Mouse (Mus musculus) myocyte (in vitro differentiated cells): ENCODE results near the gene Diaph2. TPM values are rescaled to one million over a fixed set of nuclear protein-coding genes. Genes with fewer than 3 reads are reported as not detected.

Source experiments
- H3K27me3 ChIP-seq: one replicate; pipeline ENCODE4 v1.6.1; 2011; ENCODE audit not compliant: control insufficient read depth, insufficient read depth, insufficient read length
- H3K36me3 ChIP-seq: one replicate; pipeline ENCODE4 v1.6.1; 2011; ENCODE audit not compliant: control insufficient read depth, insufficient read depth
- H3K4me2 ChIP-seq: one replicate; pipeline ENCODE4 v1.6.1; 2011; ENCODE audit warnings: low read depth, control low read depth
- H3K4me3 ChIP-seq: one replicate; pipeline ENCODE4 v1.5.1; 2011; ENCODE audit warnings: mild to moderate bottlenecking, control low read depth, moderate library complexity
- H3K79me2 ChIP-seq: one replicate; pipeline ENCODE4 v1.6.1; 2011; ENCODE audit not compliant: control insufficient read depth, insufficient read depth
- H3ac ChIP-seq: one replicate; pipeline ENCODE4 v1.6.1; 2011; ENCODE audit not compliant: control insufficient read depth, insufficient read length
- CEBPB ChIP-seq: IDR thresholded peaks from 2 replicates; pipeline ENCODE4 v1.6.1; 2011; ENCODE audit warnings: mild to moderate bottlenecking, moderate library complexity; ENCODE audit not compliant: poor library complexity, insufficient read depth, severe bottlenecking
- E2F4 ChIP-seq: IDR thresholded peaks from one replicate; pipeline ENCODE4 v1.6.1; 2011; ENCODE audit warnings: mild to moderate bottlenecking, control low read depth, moderate library complexity; ENCODE audit not compliant: insufficient read depth
- MAX ChIP-seq: IDR thresholded peaks from one replicate; pipeline ENCODE4 v1.6.1; 2011; ENCODE audit warnings: low read depth, mild to moderate bottlenecking, control low read depth
- MYOD1 ChIP-seq, 3 experiments: IDR thresholded peaks; one replicate each; pipeline ENCODE4 v1.6.1; 2011; ENCODE audit warnings: control low read depth in 2 of 3, low read depth in 2 of 3, mild to moderate bottlenecking in 2 of 3, moderate library complexity in 1 of 3; ENCODE audit not compliant: insufficient read length in 2 of 3, control insufficient read depth in 1 of 3
- MYOG ChIP-seq, 3 experiments: IDR thresholded peaks; one replicate each; pipeline ENCODE4 v1.6.1; 2011; ENCODE audit warnings: control low read depth in 2 of 3, low read depth in 2 of 3, mild to moderate bottlenecking in 2 of 3; ENCODE audit not compliant: insufficient read length in 2 of 3, control insufficient read depth in 1 of 3, insufficient read depth in 1 of 3
- POLR2A ChIP-seq: IDR thresholded peaks from one replicate; pipeline ENCODE4 v1.6.1; 2011; ENCODE audit warnings: low read depth, mild to moderate bottlenecking, control low read depth, moderate library complexity; ENCODE audit not compliant: insufficient read length
- POLR2AphosphoS2 ChIP-seq: IDR thresholded peaks from one replicate; pipeline ENCODE4 v1.6.1; 2011; ENCODE audit warnings: low read depth, control low read depth; ENCODE audit not compliant: insufficient read length
- REST ChIP-seq: IDR thresholded peaks from one replicate; pipeline ENCODE4 v1.6.1; 2011; ENCODE audit warnings: mild to moderate bottlenecking, control low read depth, moderate library complexity; ENCODE audit not compliant: insufficient read depth, insufficient read length
- SRF ChIP-seq: IDR thresholded peaks from one replicate; pipeline ENCODE4 v1.6.1; 2011; ENCODE audit warnings: low read depth; ENCODE audit not compliant: control insufficient read depth, insufficient read length
- TCF12 ChIP-seq: IDR thresholded peaks from one replicate; pipeline ENCODE4 v1.6.1; 2011; ENCODE audit warnings: mild to moderate bottlenecking, control low read depth; ENCODE audit not compliant: poor library complexity, insufficient read depth, severe bottlenecking
- TCF3 ChIP-seq: IDR thresholded peaks from one replicate; pipeline ENCODE4 v1.6.1; 2011; ENCODE audit warnings: low read depth, control low read depth; ENCODE audit not compliant: insufficient read length
- USF1 ChIP-seq: IDR thresholded peaks from one replicate; pipeline ENCODE4 v1.6.1; 2011; ENCODE audit warnings: low read depth, mild to moderate bottlenecking, control low read depth, moderate library complexity
- polyA plus RNA-seq: library from polyadenylated mRNA; unstranded; fragments of >200 nt; fragmentation: generic; extraction: Trizol; gene quantifications from one replicate; pipeline ENCODE4 v1.2.1, GENCODE M21; 2012; ENCODE audit warnings: missing spikeins

Gene Diaph2
- polyA plus RNA-seq, 1 experiment = 1.4 TPM

DNA sequence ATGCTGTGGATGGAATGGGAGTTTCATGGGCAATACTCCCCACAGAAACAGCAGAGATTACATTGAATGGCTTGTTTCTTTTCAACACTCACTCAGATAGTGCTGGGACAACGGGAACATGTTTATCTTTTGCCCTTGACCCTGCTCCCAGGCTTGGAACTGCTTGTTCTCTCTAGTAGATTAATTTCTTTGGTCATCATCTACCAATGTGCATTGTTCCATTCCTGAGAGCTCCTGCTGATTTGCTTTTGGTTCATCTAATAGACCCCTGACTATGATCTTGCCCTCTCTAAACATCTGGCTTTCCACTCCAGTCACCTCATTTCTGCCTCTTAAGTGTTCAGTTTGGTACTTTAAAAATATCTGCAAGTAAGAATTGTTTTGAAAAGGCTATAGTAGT lies 13.0 kb upstream of the Diaph2 start:
- Histone ChIP-seq H3ac (no peak overlapping the region), H3K27me3 (no peaks in the 10 kb centered on the region), H3K79me2 (no peaks in the 10 kb centered on the region), H3K4me3 (no peak overlapping the region), H3K36me3 (no peaks in the 10 kb centered on the region), H3K4me2 (no peak overlapping the region)
- TF ChIP-seq USF1 (no peak), MYOD1 (IDR thresholded peaks at IDR 0.05; ENCODE audit: control insufficient read depth in 1 of 3, insufficient read length in 2 of 3, low read depth in 2 of 3) (no peak), TCF12 (no peak), POLR2A (no peak), TCF3 (no peak), MYOG (IDR thresholded peaks at IDR 0.05; ENCODE audit: control insufficient read depth in 1 of 3, insufficient read depth in 1 of 3, insufficient read length in 2 of 3, low read depth in 2 of 3) (no peak), SRF (no peak), REST (no peak), CEBPB (no peak), POLR2AphosphoS2 (no peak)

DNA sequence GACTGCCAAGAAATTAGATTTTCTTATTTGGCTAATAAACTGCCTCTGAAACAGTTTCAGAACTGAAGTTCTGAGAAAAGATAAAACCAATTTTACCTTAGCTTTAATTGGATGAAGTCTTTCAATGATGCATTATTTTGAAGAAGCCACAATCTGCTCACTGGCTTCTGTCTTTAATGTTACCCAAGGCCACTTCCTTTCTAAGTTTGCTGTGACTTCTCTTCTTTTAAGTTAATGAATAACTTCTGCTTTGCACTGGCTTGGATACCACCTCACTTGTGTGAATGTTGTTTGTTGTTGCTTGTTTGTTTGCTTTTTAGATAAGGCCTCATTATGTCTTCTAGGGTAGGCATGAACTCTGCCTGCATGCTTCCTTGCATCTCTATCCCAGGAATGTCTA lies 10.3 kb upstream of the Diaph2 start:
- no peak overlapping the region for H3K4me3 ChIP-seq
- no peak overlapping the region for H3ac ChIP-seq
- H3K4me2 ChIP-seq = no peak overlapping the region
- TF ChIP-seq POLR2A (no peak), POLR2AphosphoS2 (no peak), TCF3 (no peak), TCF12 (no peak), E2F4 (no peak), REST (no peak)
- no peaks in the 10 kb centered on the region for H3K27me3 ChIP-seq
- no peaks in the 10 kb centered on the region for H3K36me3 ChIP-seq
- H3K79me2 ChIP-seq = no peaks in the 10 kb centered on the region

DNA sequence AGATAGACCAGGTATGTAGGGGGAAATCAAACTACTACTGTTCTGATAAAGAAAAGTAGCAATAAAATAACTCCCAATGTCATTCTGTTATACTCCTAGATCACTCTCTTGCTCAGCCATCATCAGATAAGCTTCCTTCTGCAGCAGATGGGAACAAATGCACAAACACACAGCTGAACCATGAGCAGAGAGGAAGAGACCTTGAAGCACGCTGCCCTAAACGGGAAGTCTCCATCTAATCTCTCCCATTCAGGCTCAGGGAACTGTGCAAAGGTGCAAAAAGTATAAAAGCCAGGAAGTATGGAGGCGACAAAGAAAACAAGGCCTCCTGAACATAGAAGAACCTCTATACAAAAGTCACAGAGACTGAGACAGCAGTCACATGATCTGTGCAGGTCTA lies 6.6 kb upstream of the Diaph2 start:
- no peaks in the 10 kb centered on the region for H3K27me3 ChIP-seq

DNA sequence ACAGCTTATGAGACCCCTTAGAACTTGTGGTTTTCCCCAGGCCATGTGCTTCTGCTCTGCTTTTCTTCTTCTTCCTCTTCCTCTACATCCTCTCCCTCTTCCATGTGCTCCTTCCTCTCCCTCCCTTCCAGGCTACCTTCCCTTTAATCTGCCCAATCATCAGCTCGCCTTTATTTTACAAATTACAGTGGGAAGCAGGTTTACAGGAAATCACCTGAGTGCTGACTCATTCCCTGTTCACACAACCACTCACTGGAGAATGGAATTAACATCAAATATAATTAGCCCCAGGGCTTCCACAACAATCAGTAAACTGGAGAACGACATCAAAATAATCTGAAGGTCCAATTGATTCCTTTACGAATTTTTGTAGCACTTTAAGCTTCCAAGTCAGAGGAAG lies 3.6 kb upstream of the Diaph2 start:
- Histone ChIP-seq H3K4me2 (no peak overlapping the region), H3ac (no peak overlapping the region), H3K79me2 (peaks cover 2% of the 10 kb centered on the region), H3K4me3 (no peak overlapping the region), H3K36me3 (no peaks in the 10 kb centered on the region), H3K27me3 (no peaks in the 10 kb centered on the region)
- no peak for TF ChIP-seq MYOG (IDR thresholded peaks at IDR 0.05; ENCODE audit: control insufficient read depth in 1 of 3, insufficient read depth in 1 of 3, insufficient read length in 2 of 3, low read depth in 2 of 3)
- no peak for TF ChIP-seq POLR2AphosphoS2
- no peak for TF ChIP-seq SRF
- TF ChIP-seq TCF3 = no peak

More for the DNA sequence above, 6.6 kb upstream of the Diaph2 start:
- H3K4me2 ChIP-seq = no peak overlapping the region
- H3K4me3 ChIP-seq = no peak overlapping the region
- no peaks in the 10 kb centered on the region for H3K79me2 ChIP-seq
- no peak overlapping the region for H3ac ChIP-seq
- TF ChIP-seq POLR2A = no peak
- no peak for TF ChIP-seq TCF3
- no peak for TF ChIP-seq SRF
- no peak for TF ChIP-seq TCF12
- no peak for TF ChIP-seq MYOD1 (IDR thresholded peaks at IDR 0.05; ENCODE audit: control insufficient read depth in 1 of 3, insufficient read length in 2 of 3, low read depth in 2 of 3)
- no peak for TF ChIP-seq MAX
- TF ChIP-seq E2F4 = no peak
- TF ChIP-seq REST = no peak
- no peak for TF ChIP-seq USF1
- TF ChIP-seq POLR2AphosphoS2 = no peak
- TF ChIP-seq MYOG (IDR thresholded peaks at IDR 0.05; ENCODE audit: control insufficient read depth in 1 of 3, insufficient read depth in 1 of 3, insufficient read length in 2 of 3, low read depth in 2 of 3) = no peak
- TF ChIP-seq CEBPB = no peak
- no peaks in the 10 kb centered on the region for H3K36me3 ChIP-seq

DNA sequence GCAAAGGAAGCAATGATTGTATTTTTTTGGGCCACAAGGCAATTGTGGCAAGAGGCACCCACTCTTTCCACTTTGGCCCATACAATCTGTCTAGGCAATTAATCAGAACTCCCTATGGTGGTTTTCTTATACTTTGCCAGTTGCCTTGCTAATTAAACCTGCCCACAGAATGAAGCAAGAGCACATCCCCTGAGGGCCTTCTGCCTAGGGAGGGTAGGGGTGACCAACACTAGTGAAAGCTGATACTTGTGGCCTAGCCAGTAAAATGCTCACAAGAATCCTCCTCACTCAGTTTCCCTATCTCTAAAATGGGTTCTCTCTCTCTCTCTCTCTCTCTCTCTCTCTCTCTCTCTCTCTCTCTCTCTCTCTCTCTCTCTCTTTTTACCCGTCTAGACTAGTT lies 440 bp upstream of the Diaph2 start:
- no peak for TF ChIP-seq MAX
- TF ChIP-seq TCF3 = no peak
- TF ChIP-seq CEBPB = 0 out of 2 replicates have a peak, but pooled peaks have one; percentile 9
- Histone ChIP-seq H3ac (no peak overlapping the region), H3K36me3 (no peaks in the 10 kb centered on the region), H3K27me3 (no peaks in the 10 kb centered on the region), H3K4me2 (peak overlapping the region; percentile 22), H3K4me3 (peak overlapping the region; percentile 61), H3K79me2 (peaks cover 9% of the 10 kb centered on the region)

DNA sequence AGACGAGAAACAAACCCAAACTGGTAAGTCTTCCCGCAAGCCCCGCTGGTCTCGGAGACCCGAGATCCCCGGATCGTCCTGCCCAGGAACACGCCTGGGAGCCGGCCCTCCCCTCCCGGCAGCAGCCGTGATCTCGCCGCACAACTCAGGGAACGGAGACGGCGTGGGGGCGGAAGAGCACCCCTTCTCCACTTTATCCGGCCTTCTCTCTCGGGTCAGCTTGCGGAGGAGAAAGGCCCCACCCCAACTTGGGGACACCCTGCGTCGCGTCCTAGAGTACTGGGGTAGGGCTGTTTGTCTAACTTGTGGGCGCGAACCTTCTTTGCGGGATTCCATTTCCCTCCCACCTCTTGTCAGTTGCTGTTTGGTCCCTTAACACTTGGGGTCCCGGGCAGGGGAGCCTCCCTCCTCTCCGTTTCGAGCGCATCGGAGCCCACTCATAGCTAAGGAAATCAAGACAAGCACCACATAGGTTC lies 590 bp downstream of the Diaph2 start:
- Histone ChIP-seq H3ac (peak overlapping the region; percentile 49), H3K27me3 (no peaks in the 10 kb centered on the region), H3K4me3 (peak overlapping the region; percentile 61), H3K36me3 (no peaks in the 10 kb centered on the region), H3K4me2 (peak overlapping the region; percentile 77), H3K79me2 (peaks cover 17% of the 10 kb centered on the region)
- TF ChIP-seq POLR2AphosphoS2 (no peak), MAX (no peak), USF1 (no peak), CEBPB (no peak), SRF (no peak), E2F4 (no peak), REST (no peak), TCF3 (no peak), POLR2A (no peak)
